Mouse (Mus musculus) liver, embryonic 14.5 days (tissue): ENCODE results near the gene Stx18. TPM values are rescaled to one million over a fixed set of nuclear protein-coding genes. Genes with fewer than 3 reads are reported as not detected.

Source experiments
- ATAC-seq: fragments of 200-750 bp; cut with Nextera tagmentation; 2 replicates; pipeline ENCODE4 v1.8.0; 2017; ENCODE audit warnings: moderate number of reproducible peaks, mild to moderate bottlenecking, moderate library complexity; ENCODE audit not compliant: insufficient read depth
- DNase-seq, 3 experiments: peaks; one replicate each; pipeline ENCODE4 v3.0.0-alpha.2; 2012 to 2013; ENCODE audit warnings: low read depth in 3 of 3, low spot score in 3 of 3
- H3K27ac ChIP-seq: fragments of 300-500 bp; sonication (generic); 2 replicates; pipeline ENCODE4 v1.5.1; 2014; ENCODE audit warnings: moderate library complexity, mild to moderate bottlenecking, control low read depth, inconsistent platforms
- H3K27me3 ChIP-seq: fragments of 300-500 bp; sonication (generic); 2 replicates; pipeline ENCODE4 v1.6.1; 2014; ENCODE audit warnings: mild to moderate bottlenecking, low read length, moderate library complexity; ENCODE audit not compliant: control insufficient read depth, insufficient read depth
- H3K36me3 ChIP-seq: fragments of 300-500 bp; sonication (generic); replicated peaks from 2 replicates; pipeline ENCODE4 v1.6.1; 2014; ENCODE audit warnings: low read depth; ENCODE audit not compliant: control insufficient read depth, insufficient read depth
- H3K4me1 ChIP-seq, 2 experiments: fragments of 200-500 bp in 1 of 2; fragments of 300-500 bp in 1 of 2; sonication (generic) in 1 of 2; replicated peaks; 2 replicates each; pipeline ENCODE4 v1.6.1; 2012 to 2014; ENCODE audit warnings: antibody characterized with exemption in 1 of 2, inconsistent platforms in 1 of 2, low read length in 1 of 2; ENCODE audit not compliant: control insufficient read depth in 2 of 2, insufficient read depth in 2 of 2
- H3K4me2 ChIP-seq: fragments of 300-500 bp; sonication (generic); 2 replicates; pipeline ENCODE4 v1.6.1; 2014; ENCODE audit warnings: low read depth, mild to moderate bottlenecking, control low read depth, moderate library complexity
- H3K4me3 ChIP-seq, 2 experiments: fragments of 200-500 bp in 1 of 2; fragments of 300-500 bp in 1 of 2; sonication (generic) in 1 of 2; 2 replicates each; pipeline ENCODE4 v1.5.1; 2012 to 2014; ENCODE audit warnings: low read depth in 2 of 2, low read length in 2 of 2, mild to moderate bottlenecking in 2 of 2, control low read depth in 1 of 2, inconsistent platforms in 1 of 2, moderate library complexity in 1 of 2; ENCODE audit not compliant: insufficient read depth in 1 of 2
- H3K9ac ChIP-seq: fragments of 300-500 bp; sonication (generic); replicated peaks from 2 replicates; pipeline ENCODE4 v1.6.1; 2014; ENCODE audit warnings: mild to moderate bottlenecking, control low read depth, moderate library complexity
- H3K9me3 ChIP-seq: fragments of 300-500 bp; sonication (generic); 2 replicates; pipeline ENCODE4 v1.6.1; 2016; ENCODE audit warnings: low read length, mixed read lengths; ENCODE audit not compliant: control insufficient read depth
- CTCF ChIP-seq: IDR thresholded peaks from 2 replicates; pipeline ENCODE4 v1.5.1; 2016; ENCODE audit warnings: antibody characterized with exemption, low read depth, control low read depth
- EP300 ChIP-seq: IDR thresholded peaks from 2 replicates; pipeline ENCODE4 v1.6.1; 2016; ENCODE audit warnings: antibody characterized with exemption, low read depth
- WGBS: fragments of 180-500 bp; shearing (Covaris S2); extraction: QIAGEN DNeasy Blood & Tissue Kit; methylation state at CpG from one replicate; pipeline ENCODE4 v1.1.7; 2014; ENCODE audit not compliant: insufficient replicate concordance; 5-methylcytosine and 5-hydroxymethylcytosine counted together
- polyA plus RNA-seq, 2 experiments: library from polyadenylated mRNA; depleted of rRNA in 1 of 2; stranded (reverse) in 1 of 2; unstranded in 1 of 2; fragments of >200 nt; fragmentation: Nextera tagmentation in 1 of 2; extraction: Ambion mirVana in 1 of 2; gene quantifications; 2 replicates each; pipeline versions ENCODE4 v1.2.1 to v1.2.3; 2012 to 2014

The Stx18 gene
- polyA plus RNA-seq, 2 experiments: 8.0 to 12.6 TPM

DNA sequence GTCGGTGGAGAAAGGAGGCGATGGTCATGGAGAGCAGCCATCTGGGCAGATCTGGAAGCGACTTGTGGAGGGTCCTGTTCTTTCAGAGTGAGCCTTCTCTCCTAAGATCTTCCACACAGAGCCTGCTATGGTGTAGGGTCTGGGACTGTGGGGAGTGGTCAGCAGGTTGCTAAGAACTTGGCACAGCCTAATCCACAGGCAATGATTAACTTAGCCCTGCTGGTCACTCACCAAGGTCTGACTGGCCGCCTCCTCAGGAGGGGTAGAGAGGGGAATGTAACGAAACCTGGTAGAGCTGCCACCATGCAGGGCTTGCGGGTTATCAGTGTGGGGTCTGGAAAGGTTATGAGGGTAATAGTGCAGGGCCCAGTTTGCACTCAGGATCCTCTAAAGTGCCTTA, 102.4 kb downstream of the Stx18 start:
- Histone ChIP-seq H3K9ac (no peak overlapping the region), H3K4me2 (no peak overlapping the region), H3K27ac (no peak overlapping the region), H3K9me3 (no peaks in the 10 kb centered on the region), H3K4me1 (no peaks in the 10 kb centered on the region), H3K36me3 (no peaks in the 10 kb centered on the region), H3K27me3 (no peaks in the 10 kb centered on the region), H3K4me3 (no peak overlapping the region)
- WGBS: 70% methylated on average over 6 of the region's 6 CpGs
- TF ChIP-seq EP300 (no peak), CTCF (no peak)
- ATAC-seq (no peak), DNase-seq (no peak)

DNA sequence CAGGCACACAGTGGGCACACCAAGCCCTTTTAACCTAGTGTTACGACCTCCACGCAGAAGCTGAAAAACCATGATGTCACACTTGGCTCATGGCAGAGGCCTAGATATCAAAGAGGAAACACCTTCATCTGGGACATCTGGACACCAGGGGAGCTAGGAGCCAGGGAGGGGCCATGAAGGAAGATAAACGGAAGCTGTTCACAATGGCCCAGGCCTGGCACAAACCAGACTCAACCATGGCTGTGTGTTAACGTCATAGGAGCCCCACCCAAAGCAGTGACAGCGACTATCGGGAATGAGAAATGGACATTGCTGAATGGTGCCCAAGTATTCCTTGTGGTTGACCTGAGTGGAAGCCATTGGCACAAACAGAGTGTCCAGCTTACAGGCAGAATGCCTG, 108.0 kb downstream of the Stx18 start:
- Histone ChIP-seq H3K4me1 (no peaks in the 10 kb centered on the region), H3K9ac (no peak overlapping the region), H3K36me3 (no peaks in the 10 kb centered on the region), H3K4me2 (no peak overlapping the region), H3K9me3 (no peaks in the 10 kb centered on the region), H3K27ac (no peak overlapping the region), H3K4me3 (no peak overlapping the region), H3K27me3 (no peaks in the 10 kb centered on the region)
- ATAC-seq (no peak), DNase-seq (no peak)
- TF ChIP-seq CTCF (no peak), EP300 (no peak)
- 64% methylated on average over 6 of the region's 6 CpGs for WGBS

DNA sequence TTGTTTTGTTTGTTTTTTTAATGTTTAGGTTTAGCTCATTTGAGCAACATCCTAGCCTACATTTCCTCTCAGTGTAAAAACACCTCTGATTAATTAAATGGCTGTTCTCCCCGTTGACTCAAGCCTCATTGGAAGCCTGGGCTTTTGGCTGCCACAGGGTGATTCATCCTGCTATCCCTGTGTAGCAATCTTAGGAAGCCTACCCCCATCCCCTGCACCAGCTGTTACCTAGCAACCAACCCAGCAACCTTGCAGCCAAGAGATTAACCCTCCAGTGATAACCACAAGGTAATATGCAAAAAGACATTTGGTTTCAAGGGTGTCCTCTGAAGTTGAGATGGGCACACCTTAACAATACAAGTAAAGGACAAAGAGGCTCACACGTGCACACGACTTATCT, 112.7 kb downstream of the Stx18 start:
- Histone ChIP-seq H3K4me2 (no peak overlapping the region), H3K36me3 (no peaks in the 10 kb centered on the region), H3K4me1 (no peaks in the 10 kb centered on the region), H3K27ac (no peak overlapping the region), H3K9me3 (no peaks in the 10 kb centered on the region), H3K4me3 (no peak overlapping the region), H3K9ac (no peak overlapping the region), H3K27me3 (no peaks in the 10 kb centered on the region)
- WGBS: 50% methylated on average over 3 of the region's 3 CpGs
- no peak for DNase-seq
- no peak for TF ChIP-seq CTCF
- TF ChIP-seq EP300: no peak
- ATAC-seq: no peak

DNA sequence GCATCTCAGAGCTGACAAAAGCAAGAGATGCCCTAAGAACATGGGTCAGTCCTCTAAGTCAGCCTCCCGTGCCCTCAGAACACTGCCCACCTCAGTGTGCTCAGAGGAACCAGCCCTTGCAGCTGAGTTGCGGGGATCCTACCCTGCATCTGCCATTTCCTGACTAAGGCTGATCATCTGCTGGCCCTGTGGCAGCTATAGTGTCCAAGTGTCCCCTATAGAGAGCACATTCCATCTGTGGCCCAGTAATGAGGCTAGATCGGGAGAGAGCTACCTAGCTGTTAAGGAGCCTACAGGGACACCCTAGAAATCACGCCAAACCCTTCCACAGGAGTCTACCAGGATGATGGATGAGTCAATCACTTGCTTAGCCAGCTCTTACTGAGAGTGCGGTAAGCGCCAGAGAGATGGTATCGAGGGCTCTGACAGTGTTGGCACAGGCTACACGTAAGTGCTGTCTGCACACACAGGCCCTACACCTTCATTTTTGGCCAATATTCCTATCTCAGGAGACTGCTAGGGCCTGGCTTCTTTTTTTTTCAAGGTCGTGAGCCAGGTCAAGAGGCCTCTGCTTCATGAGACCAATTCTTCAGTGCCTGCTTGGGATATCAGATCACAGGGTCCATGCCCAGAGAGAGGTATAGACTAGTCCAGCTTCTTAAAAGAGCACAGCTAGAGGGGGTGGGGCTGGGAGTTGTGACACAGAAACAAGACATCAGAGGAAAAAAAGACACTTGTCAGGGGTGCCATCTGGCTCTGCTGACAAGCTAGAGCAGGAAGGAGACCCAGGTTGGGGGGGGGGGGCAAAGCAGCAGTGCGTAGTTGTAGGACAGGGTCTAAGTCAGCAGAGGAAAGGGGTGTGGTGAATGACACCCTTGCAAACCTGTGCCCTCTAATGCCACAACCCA, 113.9 kb downstream of the Stx18 start:
- no peaks in the 10 kb centered on the region for H3K4me1 ChIP-seq
- H3K4me2 ChIP-seq: no peak overlapping the region
- no peak overlapping the region for H3K27ac ChIP-seq
- H3K9ac ChIP-seq: no peak overlapping the region
- H3K36me3 ChIP-seq: no peaks in the 10 kb centered on the region
- no peaks in the 10 kb centered on the region for H3K9me3 ChIP-seq
- H3K27me3 ChIP-seq: peaks cover 2% of the 10 kb centered on the region
- TF ChIP-seq EP300 (no peak), CTCF (no peak)
- 60% methylated on average over 10 of the region's 10 CpGs for WGBS
- ATAC-seq (no peak), DNase-seq (no peak)
- H3K4me3 ChIP-seq: no peak overlapping the region

DNA sequence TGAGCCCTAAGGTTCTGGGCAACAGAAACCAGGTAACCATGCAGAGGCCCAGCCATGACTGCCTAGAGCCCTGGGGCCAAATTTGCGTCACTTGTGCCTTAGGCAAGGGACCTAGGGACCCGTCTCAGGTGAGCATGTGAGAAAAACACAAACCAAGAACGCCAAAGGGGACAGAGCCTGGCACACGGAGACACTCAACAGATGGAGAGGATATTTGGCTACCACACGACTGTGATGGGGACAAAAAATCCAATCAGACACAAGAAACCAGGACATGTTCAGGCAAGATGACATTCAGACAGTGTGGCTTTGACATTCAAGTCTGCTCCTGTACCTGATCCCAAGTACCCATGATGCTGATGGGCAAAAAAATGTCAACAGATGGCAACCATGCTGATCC, 115.1 kb downstream of the Stx18 start:
- 53% methylated on average over 5 of the region's 5 CpGs for WGBS
- Histone ChIP-seq H3K27ac (no peak overlapping the region), H3K36me3 (no peaks in the 10 kb centered on the region), H3K4me1 (no peaks in the 10 kb centered on the region), H3K27me3 (peaks cover 11% of the 10 kb centered on the region), H3K9ac (no peak overlapping the region), H3K9me3 (no peaks in the 10 kb centered on the region), H3K4me2 (no peak overlapping the region), H3K4me3 (no peak overlapping the region)
- TF ChIP-seq EP300 (no peak), CTCF (no peak)
- no peak for DNase-seq
- no peak for ATAC-seq
